Mouse (Mus musculus) CH12.LX (cell line): Measurements from ENCODE around the gene Stoml2.

ENCODE experiments used
- CTCF ChIP-seq, 2 experiments: IDR thresholded peaks in 1 of 2; conservative IDR thresholded peaks in 1 of 2; 2 replicates each; pipeline ENCODE4 v1.5.1; 2011 to 2012; ENCODE audit warnings: low read depth in 2 of 2, low read length in 2 of 2, improper control_type of control experiment in 1 of 2, inconsistent platforms in 1 of 2, mild to moderate bottlenecking in 1 of 2, moderate library complexity in 1 of 2
- JUN ChIP-seq: IDR thresholded peaks from 2 replicates; pipeline ENCODE4 v1.6.1; 2011; ENCODE audit warnings: low read depth, mild to moderate bottlenecking, low read length, improper control_type of control experiment, moderate library complexity; ENCODE audit not compliant: insufficient read depth
- JUND ChIP-seq: conservative IDR thresholded peaks from 2 replicates; pipeline ENCODE4 v1.6.1; 2011; ENCODE audit warnings: low read depth, low read length, improper control_type of control experiment
- KAT2A ChIP-seq: IDR thresholded peaks from 2 replicates; pipeline ENCODE4 v1.6.1; 2012; ENCODE audit warnings: low read length, improper control_type of control experiment, inconsistent platforms; ENCODE audit not compliant: insufficient replicate concordance
- MEF2A ChIP-seq: IDR thresholded peaks from 2 replicates; pipeline ENCODE4 v1.6.1; 2014; ENCODE audit warnings: low read depth, mild to moderate bottlenecking, inconsistent platforms, low read length, improper control_type of control experiment, borderline replicate concordance

- peak in 1 of 2 experiments; percentile 51; a peak in 2 of 4 replicates for TF ChIP-seq CTCF (conservative IDR thresholded peaks at IDR 0.05 in 1 of 2, IDR thresholded peaks at IDR 0.05 in 1 of 2; ENCODE audit: low read depth in 2 of 2, low read length in 2 of 2)
- TF ChIP-seq JUN, result no peak
- no peak for TF ChIP-seq JUND
- TF ChIP-seq KAT2A, result 0 out of 2 replicates have a peak, but pooled peaks have one; percentile 18
- no peak for TF ChIP-seq MEF2A
Observed at GRCm38 (mm10) chr4:42999451-43000140, 31.9 kb downstream of the Stoml2 start.
